ENCODE assay signal across 8 mouse cellular contexts in genomic region chr13:43303161-43303965, GRCm38 (mm10). TPM values are rescaled to one million over a fixed set of nuclear protein-coding genes. Genes with fewer than 3 reads are reported as not detected.
DNase-seq lines count a peak whose midpoint lies in the region; ATAC-seq and TF ChIP-seq lines count a peak whose summit lies in the region.

No protein-coding gene starts in this region.

- H3K9ac ChIP-seq in intestine, embryonic 15.5 days, result peak overlapping the region; percentile 65
- H3K9ac ChIP-seq in liver, embryonic 15.5 days, result peak overlapping the region; percentile 63

- ATAC-seq in intestine, embryonic 15.5 days, result peak; percentile 44
- ATAC-seq in liver, embryonic 15.5 days (ENCODE audit: insufficient read depth), result peak; percentile 53
- no peak for ATAC-seq in erythroid progenitor cell, adult 5-6 weeks (replicated peaks; ENCODE audit: low FRiP score, poor library complexity, severe bottlenecking)

- peak overlapping the region; percentile 97 for H3K4me2 ChIP-seq in intestine, embryonic 15.5 days (replicated peaks)
- peak overlapping the region; percentile 93 for H3K4me2 ChIP-seq in liver, embryonic 15.5 days

- H3K4me3 ChIP-seq in intestine, embryonic 15.5 days (replicated peaks), result peak overlapping the region; percentile 59
- H3K4me3 ChIP-seq in liver, embryonic 15.5 days (replicated peaks), result peak overlapping the region; percentile 69
- H3K4me3 ChIP-seq in olfactory bulb, adult 2 months (ENCODE audit: insufficient read depth, low read depth, low read length), result peak overlapping the region; percentile 58

- H3K4me1 ChIP-seq in intestine, embryonic 15.5 days (replicated peaks), result peaks cover 13% of the 10 kb centered on the region
- peaks cover 39% of the 10 kb centered on the region for H3K4me1 ChIP-seq in liver, embryonic 15.5 days (replicated peaks)
- peaks cover 18% of the 10 kb centered on the region for H3K4me1 ChIP-seq in olfactory bulb, adult 2 months (ENCODE audit: control insufficient read depth, insufficient read depth, low read length)

- no peaks in the 10 kb centered on the region for H3K9me3 ChIP-seq in intestine, embryonic 15.5 days
- H3K9me3 ChIP-seq in liver, embryonic 15.5 days (replicated peaks), result no peaks in the 10 kb centered on the region

- TF ChIP-seq POLR2A in olfactory bulb, adult 2 months (IDR thresholded peaks at IDR 0.05; ENCODE audit: insufficient read depth, low read depth, low read length), result no peak

- H3K27ac ChIP-seq in intestine, embryonic 15.5 days, result peak overlapping the region; percentile 81
- H3K27ac ChIP-seq in liver, embryonic 15.5 days (replicated peaks), result peak overlapping the region; percentile 81
- peak overlapping the region; percentile 48 for H3K27ac ChIP-seq in olfactory bulb, adult 2 months (ENCODE audit: insufficient read depth, low read depth, low read length)

- WGBS in intestine, embryonic 15.5 days, result under 1% methylated on average over 78 of the region's 78 CpGs
- under 1% methylated on average over 78 of the region's 78 CpGs for WGBS in liver, embryonic 15.5 days (ENCODE audit: insufficient replicate concordance)
- under 1% methylated on average over 78 of the region's 78 CpGs for WGBS in olfactory bulb, adult 2 months

- peak; percentile 34 for DNase-seq in urinary bladder, postnatal 14 days (ENCODE audit: low spot score)
- no peak for DNase-seq in urinary bladder, postnatal 10 days (ENCODE audit: low spot score)
- DNase-seq in c-Kit-positive CD71-positive TER-119-negative erythroid progenitor cells, embryonic 14.5 days (ENCODE audit: low read depth), result peak; percentile 5
- peak; percentile 50 for DNase-seq in gastrocnemius, postnatal 25 days

- no peaks in the 10 kb centered on the region for H3K36me3 ChIP-seq in intestine, embryonic 15.5 days
- no peaks in the 10 kb centered on the region for H3K36me3 ChIP-seq in liver, embryonic 15.5 days (replicated peaks)

- no peak for TF ChIP-seq CTCF in olfactory bulb, adult 2 months (IDR thresholded peaks at IDR 0.05; ENCODE audit: insufficient read depth, low read depth, low read length)

- peaks cover 26% of the 10 kb centered on the region for H3K27me3 ChIP-seq in intestine, embryonic 15.5 days (replicated peaks)
- H3K27me3 ChIP-seq in liver, embryonic 15.5 days, result peaks cover 80% of the 10 kb centered on the region

RNA-seq across cellular contexts. Expression of gene Gfod1, which starts 0.6 kb away (rescaled TPM):
- 1 to 10 TPM; 5.6 to 6.5 TPM for total RNA-seq in gastrocnemius, postnatal 25 days (2021)
- polyA plus RNA-seq in intestine, embryonic 15.5 days (2015; fragmentation: Nextera tagmentation; extraction: Ambion mirVana), result 0.20 and 0.33 TPM in 2 replicates
- 0.24 and 0.64 TPM in 2 replicates for polyA plus RNA-seq in liver, embryonic 15.5 days (2015; fragmentation: Nextera tagmentation; extraction: Ambion mirVana)
- polyA plus RNA-seq in olfactory bulb, adult 2 months (2012; ENCODE audit: insufficient read depth, insufficient read length, low replicate concordance, missing spikeins), result not detected in 2 replicates
- 1.1 and 3.4 TPM in 2 replicates for total RNA-seq in erythroid progenitor cell, adult 5-6 weeks (2015; ENCODE audit: low replicate concordance)
- 1.4 and 3.2 TPM in 2 replicates for total RNA-seq in erythroid progenitor cell, adult 5-6 weeks (2017; ENCODE audit: low replicate concordance)
